Mouse (Mus musculus) embryonic facial prominence, embryonic 14.5 days (tissue): ENCODE measurements around the gene H2afz. TPM values are rescaled to one million over a fixed set of nuclear protein-coding genes. Genes with fewer than 3 reads are reported as not detected.
"Not testable (repeated sequence)": the region's sequence is repeated elsewhere in the genome, so short reads cannot be mapped to it uniquely, and the experiment has no call there.

ENCODE experiments used
- ATAC-seq: fragments of 200-750 bp; cut with Nextera tagmentation; 2 replicates; pipeline ENCODE4 v1.8.0; 2017; ENCODE audit warnings: low read depth, moderate number of reproducible peaks, moderate TSS enrichment
- DNase-seq: peaks from one replicate; pipeline ENCODE4 v3.0.0-alpha.2; 2015; ENCODE audit warnings: low spot score
- H3K27ac ChIP-seq: fragments of 300-500 bp; sonication (generic); replicated peaks from 2 replicates; pipeline ENCODE4 v1.5.1; 2014; ENCODE audit warnings: low read depth, mild to moderate bottlenecking, low read length, moderate library complexity
- H3K27me3 ChIP-seq: fragments of 300-500 bp; sonication (generic); replicated peaks from 2 replicates; pipeline ENCODE4 v1.6.1; 2014; ENCODE audit warnings: low read length; ENCODE audit not compliant: control insufficient read depth, insufficient read depth
- H3K36me3 ChIP-seq: fragments of 300-500 bp; sonication (generic); 2 replicates; pipeline ENCODE4 v1.6.1; 2014; ENCODE audit warnings: low read length, mixed read lengths; ENCODE audit not compliant: control insufficient read depth, insufficient read depth
- H3K4me1 ChIP-seq: fragments of 300-500 bp; sonication (generic); 2 replicates; pipeline ENCODE4 v1.6.1; 2014; ENCODE audit warnings: antibody characterized with exemption, low read length; ENCODE audit not compliant: control insufficient read depth, insufficient read depth
- H3K4me2 ChIP-seq: fragments of 300-500 bp; sonication (generic); 2 replicates; pipeline ENCODE4 v1.6.1; 2014; ENCODE audit warnings: low read depth, mild to moderate bottlenecking, low read length, moderate library complexity, mixed read lengths
- H3K4me3 ChIP-seq: fragments of 300-500 bp; sonication (generic); 2 replicates; pipeline ENCODE4 v1.5.1; 2014; ENCODE audit warnings: low read depth, mild to moderate bottlenecking, low read length
- H3K9ac ChIP-seq: fragments of 300-500 bp; sonication (generic); 2 replicates; pipeline ENCODE4 v1.6.1; 2014; ENCODE audit warnings: low read depth, mild to moderate bottlenecking, low read length, moderate library complexity, mixed read lengths
- H3K9me3 ChIP-seq: fragments of 300-500 bp; sonication (generic); 2 replicates; pipeline ENCODE4 v1.6.1; 2016; ENCODE audit warnings: low read length; ENCODE audit not compliant: control insufficient read depth
- WGBS: fragments of 180-500 bp; shearing (Covaris S2); extraction: QIAGEN DNeasy Blood & Tissue Kit; methylation state at CpG from one replicate; pipeline ENCODE4 v1.1.7; 2014; 5-methylcytosine and 5-hydroxymethylcytosine counted together
- polyA plus RNA-seq: library from polyadenylated mRNA; unstranded; fragments of >200 nt; fragmentation: Nextera tagmentation; extraction: Ambion mirVana; gene quantifications from 2 replicates; pipeline ENCODE4 v1.2.1, GENCODE M21; 2014

The H2afz gene
- polyA plus RNA-seq, 1 experiment from 2014 or later: 1,328 TPM

DNA sequence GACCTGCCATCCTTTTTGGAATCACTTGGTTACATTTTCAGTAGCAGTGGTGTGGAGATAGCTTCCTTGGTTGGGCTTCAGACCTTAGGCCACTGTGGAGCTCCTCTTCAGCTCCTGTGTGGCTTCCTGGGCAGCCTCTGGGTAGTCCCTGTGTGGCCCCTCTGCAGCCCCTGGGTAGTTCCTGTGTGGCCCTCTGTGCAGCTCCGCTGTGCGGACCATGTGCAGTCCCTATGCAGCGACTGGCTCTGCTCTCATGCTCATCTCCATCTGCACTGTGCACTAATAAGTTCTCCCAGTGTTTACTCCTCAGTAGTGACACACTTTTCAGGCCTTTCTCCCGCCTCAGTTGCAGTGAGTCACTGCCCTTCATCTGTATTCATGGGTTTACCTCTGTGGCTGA is 27.8 kb downstream of the H2afz start:
- peaks cover 53% of the 10 kb centered on the region for H3K36me3 ChIP-seq
- H3K9ac ChIP-seq: no peak overlapping the region
- 91% methylated on average over 4 of the region's 4 CpGs for WGBS
- H3K4me1 ChIP-seq: no peaks in the 10 kb centered on the region
- no peak overlapping the region for H3K27ac ChIP-seq
- H3K4me3 ChIP-seq: no peak overlapping the region
- H3K9me3 ChIP-seq: peaks cover 5% of the 10 kb centered on the region; the same call in 1 of the 2 replicates
- no peaks in the 10 kb centered on the region for H3K27me3 ChIP-seq
- ATAC-seq: no peak
- no peak for DNase-seq
- H3K4me2 ChIP-seq: no peak overlapping the region

DNA sequence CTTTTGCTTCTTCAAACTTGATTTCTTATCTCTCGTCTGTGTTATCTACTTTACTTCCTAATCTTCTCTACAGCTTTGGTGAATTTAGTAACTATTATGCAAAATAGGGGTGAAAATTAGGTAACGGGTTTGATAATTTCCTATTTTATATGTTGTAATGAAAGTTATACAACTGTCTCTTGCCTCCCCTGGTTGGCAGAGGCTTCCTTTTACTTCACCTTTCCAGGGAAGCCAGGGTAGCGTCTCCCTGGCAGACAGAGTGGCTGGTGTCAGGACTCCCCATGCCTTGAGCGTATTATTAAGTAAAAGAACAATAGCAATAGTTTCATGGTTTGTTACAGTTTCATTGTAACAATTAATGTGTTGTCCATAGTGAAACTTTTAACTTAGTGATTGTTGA is 29.5 kb downstream of the H2afz start:
- Histone ChIP-seq H3K4me3 (no peak overlapping the region), H3K4me2 (no peak overlapping the region), H3K4me1 (no peaks in the 10 kb centered on the region), H3K27ac (no peak overlapping the region), H3K27me3 (no peaks in the 10 kb centered on the region), H3K9me3 (peaks cover 5% of the 10 kb centered on the region; the same call in 1 of the 2 replicates), H3K9ac (no peak overlapping the region), H3K36me3 (peaks cover 58% of the 10 kb centered on the region)
- DNase-seq (no peak), ATAC-seq (no peak)
- WGBS: 91% methylated on average over 4 of the region's 4 CpGs

GRCm38 (mm10) chr3:137895196-137895595 is 30.9 kb downstream of the H2afz start:
- no peaks in the 10 kb centered on the region for H3K4me1 ChIP-seq
- H3K4me3 ChIP-seq: no peak overlapping the region
- no peaks in the 10 kb centered on the region for H3K27me3 ChIP-seq
- peaks cover 5% of the 10 kb centered on the region; the same call in 1 of the 2 replicates for H3K9me3 ChIP-seq
- no peak overlapping the region for H3K27ac ChIP-seq
- no peak overlapping the region for H3K4me2 ChIP-seq
- 98% methylated on average over 3 of the region's 3 CpGs for WGBS
- no peak for DNase-seq
- no peak for ATAC-seq
- peaks cover 54% of the 10 kb centered on the region for H3K36me3 ChIP-seq
- no peak overlapping the region for H3K9ac ChIP-seq

DNA sequence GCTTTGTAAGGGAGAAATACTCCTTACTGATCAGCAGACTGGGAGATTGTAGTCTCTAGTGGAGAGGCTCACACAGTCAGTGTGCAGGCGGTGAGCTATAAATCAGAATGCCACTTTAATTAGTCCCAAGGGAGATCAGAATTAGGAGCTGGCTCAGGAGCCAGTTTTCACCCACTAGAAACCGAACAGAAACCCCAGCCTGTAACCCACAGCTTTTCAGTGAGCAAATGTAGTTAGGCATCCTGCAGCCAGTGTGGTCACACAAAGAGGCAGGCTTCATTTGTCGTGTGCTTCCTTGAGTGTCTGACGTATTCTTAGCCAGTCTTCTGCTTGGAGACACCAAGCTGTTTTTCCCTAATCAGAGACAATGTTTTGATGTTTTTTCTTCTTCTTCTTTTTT is 32.1 kb downstream of the H2afz start:
- peaks cover 5% of the 10 kb centered on the region; the same call in 1 of the 2 replicates for H3K9me3 ChIP-seq
- H3K27me3 ChIP-seq: no peaks in the 10 kb centered on the region
- no peak overlapping the region for H3K27ac ChIP-seq
- H3K9ac ChIP-seq: no peak overlapping the region
- DNase-seq: no peak
- H3K36me3 ChIP-seq: peaks cover 59% of the 10 kb centered on the region
- no peaks in the 10 kb centered on the region for H3K4me1 ChIP-seq
- no peak; the same call in 1 of the 2 replicates for ATAC-seq
- H3K4me2 ChIP-seq: no peak overlapping the region
- no peak overlapping the region for H3K4me3 ChIP-seq
- 80% methylated on average over 4 of the region's 4 CpGs for WGBS

- no peak for ATAC-seq
- no peak for DNase-seq
- WGBS: 93% methylated on average over 3 of the region's 3 CpGs
Observed at GRCm38 (mm10) chr3:137896867-137897266, 32.6 kb downstream of the H2afz start.

DNA sequence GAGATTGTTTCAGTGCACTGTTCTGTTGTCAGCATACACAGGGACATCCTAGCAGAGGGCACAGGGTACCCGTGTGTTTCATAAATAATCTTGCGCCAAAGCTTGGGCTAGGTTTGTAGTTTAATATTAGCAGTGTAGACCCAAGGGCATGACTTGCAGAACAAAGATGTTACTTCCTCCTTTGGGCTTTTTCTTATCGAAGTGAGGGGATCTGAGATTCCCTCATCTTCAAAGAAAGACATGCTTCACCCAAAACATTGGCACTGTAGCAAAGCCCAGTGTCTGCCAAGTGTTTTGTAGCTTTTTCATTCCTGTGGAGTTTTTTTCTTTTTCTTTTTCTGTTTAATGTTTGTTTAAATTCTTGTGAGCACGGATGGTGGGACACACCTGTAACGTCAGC is 33.4 kb downstream of the H2afz start:
- Histone ChIP-seq H3K9me3 (peaks cover 5% of the 10 kb centered on the region; the same call in 1 of the 2 replicates), H3K27ac (no peak overlapping the region), H3K9ac (no peak overlapping the region), H3K4me1 (no peaks in the 10 kb centered on the region), H3K27me3 (no peaks in the 10 kb centered on the region), H3K4me3 (no peak overlapping the region), H3K36me3 (peaks cover 58% of the 10 kb centered on the region), H3K4me2 (no peak overlapping the region)
- WGBS: 87% methylated on average over 5 of the region's 5 CpGs
- ATAC-seq (no peak), DNase-seq (no peak)

More at GRCm38 (mm10) chr3:137896867-137897266, 32.6 kb downstream of the H2afz start:
- Histone ChIP-seq H3K4me2 (no peak overlapping the region), H3K27me3 (no peaks in the 10 kb centered on the region), H3K9ac (no peak overlapping the region), H3K4me1 (no peaks in the 10 kb centered on the region), H3K4me3 (no peak overlapping the region), H3K27ac (no peak overlapping the region), H3K9me3 (peaks cover 5% of the 10 kb centered on the region; the same call in 1 of the 2 replicates), H3K36me3 (peaks cover 58% of the 10 kb centered on the region)

- no peak overlapping the region for H3K27ac ChIP-seq
- H3K9me3 ChIP-seq: peaks cover 2% of the 10 kb centered on the region; the same call in 1 of the 2 replicates
- no peak overlapping the region for H3K4me2 ChIP-seq
- H3K27me3 ChIP-seq: no peaks in the 10 kb centered on the region
- H3K9ac ChIP-seq: no peak overlapping the region
- ATAC-seq (peak; percentile 53), DNase-seq (peak; percentile 75)
- peaks cover 48% of the 10 kb centered on the region for H3K36me3 ChIP-seq
- H3K4me1 ChIP-seq: no peaks in the 10 kb centered on the region
- 78% methylated on average over 10 of the region's 10 CpGs for WGBS
- H3K4me3 ChIP-seq: no peak overlapping the region
Observed at GRCm38 (mm10) chr3:137900149-137900548, 35.9 kb downstream of the H2afz start.

DNA sequence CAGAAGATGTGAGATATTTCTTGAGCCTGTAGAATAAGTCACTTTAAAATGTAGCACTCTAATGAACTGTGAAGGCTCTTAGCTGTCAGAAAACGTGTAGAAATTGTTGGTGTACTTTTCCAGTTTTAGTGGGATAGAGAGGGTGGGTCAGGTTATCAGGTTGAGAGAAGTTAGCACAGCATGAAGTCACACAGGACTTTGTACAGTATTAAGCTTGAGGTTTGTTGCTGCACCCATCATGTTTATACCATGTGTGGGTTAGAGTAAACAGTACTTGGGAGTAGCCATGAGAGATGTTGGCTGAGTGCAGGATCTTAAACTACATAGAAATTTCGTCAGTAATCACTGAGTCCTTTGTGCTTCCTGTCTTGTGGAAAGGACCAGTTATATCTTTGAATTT is 48.8 kb downstream of the H2afz start:
- Histone ChIP-seq H3K4me2 (no peak overlapping the region), H3K4me1 (peaks cover 3% of the 10 kb centered on the region), H3K9me3 (no peaks in the 10 kb centered on the region), H3K27me3 (no peaks in the 10 kb centered on the region), H3K27ac (no peak overlapping the region), H3K9ac (no peak overlapping the region), H3K36me3 (peaks cover 10% of the 10 kb centered on the region; the same call in 1 of the 2 replicates), H3K4me3 (no peak overlapping the region)
- WGBS: 59% methylated on average over 2 of the region's 2 CpGs
- ATAC-seq (no peak), DNase-seq (no peak)

DNA sequence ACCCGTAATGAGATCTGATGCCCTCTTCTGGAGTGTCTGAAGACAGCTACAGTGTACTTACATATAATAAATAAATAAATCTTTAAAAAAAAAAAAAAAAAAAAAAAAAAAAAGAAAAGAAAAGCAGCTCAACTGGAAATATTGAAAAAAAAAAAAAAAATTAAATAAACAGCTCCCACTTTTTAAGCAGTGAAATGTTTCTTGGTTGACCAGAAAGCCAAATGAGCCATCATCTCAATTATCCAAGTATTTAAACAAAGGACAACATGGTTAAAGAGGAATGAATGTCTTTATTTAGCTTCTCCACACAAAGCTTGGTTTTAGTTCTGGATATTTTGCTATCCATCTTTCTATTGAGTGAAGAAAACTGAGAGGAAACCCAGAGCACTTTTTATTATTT is 50.3 kb downstream of the H2afz start:
- H3K4me2 ChIP-seq, H3K27me3 ChIP-seq, H3K27ac ChIP-seq, H3K9me3 ChIP-seq, H3K36me3 ChIP-seq, H3K4me3 ChIP-seq, DNase-seq, H3K9ac ChIP-seq, ATAC-seq, H3K4me1 ChIP-seq: not testable (repeated sequence)
- WGBS: no CpG with 5 or more reads among the region's 1 CpGs
